Mouse (Mus musculus): ENCODE measurements around the gene Tnr.

GRCm38 (mm10) chr1:159742003-159742274 is 218.4 kb downstream of the Tnr start:
- no peak for TF ChIP-seq GATA1 (IDR thresholded peaks at IDR 0.05; ENCODE audit: borderline replicate concordance, low read length)
- no peak for TF ChIP-seq FLI1 (IDR thresholded peaks at IDR 0.05; ENCODE audit: low read length)
